In the genomic region with DNA sequence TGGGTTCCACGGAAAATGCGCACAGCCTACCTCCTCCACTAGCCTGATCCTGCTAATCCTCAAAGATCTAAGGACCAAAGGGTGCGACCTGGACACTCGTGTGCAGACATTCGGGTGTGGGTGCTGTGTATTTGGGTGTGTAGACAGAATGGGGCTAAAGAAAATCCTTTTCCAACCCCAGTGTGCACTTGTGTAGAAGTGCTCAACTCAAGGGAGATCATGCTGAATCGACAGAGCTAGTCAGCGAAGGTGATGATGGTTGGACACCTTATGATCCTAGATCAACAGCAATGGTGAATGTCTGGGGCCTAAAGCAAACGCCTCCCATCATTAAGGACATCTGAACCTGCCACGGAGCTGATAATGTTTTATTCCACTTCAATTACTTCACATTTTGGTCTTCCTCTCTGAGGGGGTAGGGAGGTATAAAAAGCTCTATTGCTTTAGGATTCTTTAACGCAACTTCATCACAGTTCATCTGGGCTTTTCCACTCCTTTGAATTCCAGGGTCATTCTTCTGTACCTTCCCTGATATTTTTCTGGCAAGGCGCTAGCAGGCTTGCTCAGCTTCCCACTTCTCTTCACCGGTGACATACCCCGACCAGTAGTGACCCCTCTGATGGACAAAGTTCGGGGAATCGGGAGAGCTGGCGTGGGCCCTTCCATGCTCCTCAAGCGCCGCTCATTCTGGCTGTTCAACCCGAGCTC, we compare ENCODE assay signal across 8 mouse cellular contexts. TPM values are rescaled to one million over a fixed set of nuclear protein-coding genes. Genes with fewer than 3 reads are reported as not detected.
DNase-seq lines count a peak whose midpoint lies in the region; ATAC-seq and TF ChIP-seq lines count a peak whose summit lies in the region.

No protein-coding gene starts in this region.

- peak overlapping the region; percentile 85 for H3K4me3 ChIP-seq in layer of hippocampus, adult 2 months
- peak overlapping the region; percentile 66 for H3K4me3 ChIP-seq in hindbrain, embryonic 16.5 days (ENCODE audit: low read length)
- peak overlapping the region; percentile 81 for H3K4me3 ChIP-seq in myocyte

- TF ChIP-seq CTCF in layer of hippocampus, adult 2 months (conservative IDR thresholded peaks at IDR 0.05), result no peak

- H3K27ac ChIP-seq in layer of hippocampus, adult 2 months, result peak overlapping the region; percentile 86
- peak overlapping the region; percentile 93 for H3K27ac ChIP-seq in hindbrain, embryonic 16.5 days (ENCODE audit: low read depth, low read length)

- peak overlapping the region; percentile 24 for H3ac ChIP-seq in myocyte (ENCODE audit: control insufficient read depth, insufficient read length)

- peaks cover 11% of the 10 kb centered on the region for H3K4me1 ChIP-seq in hindbrain, embryonic 16.5 days (ENCODE audit: control insufficient read depth, insufficient read depth, low read depth, low read length)

- H3K36me3 ChIP-seq in hindbrain, embryonic 16.5 days (ENCODE audit: control insufficient read depth, insufficient read depth, low read length), result no peaks in the 10 kb centered on the region
- peaks cover 3% of the 10 kb centered on the region for H3K36me3 ChIP-seq in myocyte (ENCODE audit: control insufficient read depth, insufficient read depth)

- no peak for TF ChIP-seq POLR2A in myocyte (IDR thresholded peaks at IDR 0.05; ENCODE audit: insufficient read length, low read depth)

- peak overlapping the region; percentile 88 for H3K9ac ChIP-seq in hindbrain, embryonic 16.5 days (ENCODE audit: low read depth, low read length)

- H3K27me3 ChIP-seq in hindbrain, embryonic 16.5 days (replicated peaks; ENCODE audit: control insufficient read depth, insufficient read depth, low read length), result no peaks in the 10 kb centered on the region
- no peaks in the 10 kb centered on the region for H3K27me3 ChIP-seq in myocyte (ENCODE audit: control insufficient read depth, insufficient read depth, insufficient read length)

- no peak for DNase-seq in layer of hippocampus, adult 2 months (ENCODE audit: low spot score in 2 of 2)
- no peak for DNase-seq in layer of hippocampus, adult 8-10 months (ENCODE audit: low spot score in 2 of 2)
- peak; percentile 11 for DNase-seq in c-Kit-positive CD71-positive TER-119-positive erythroid progenitor cells, embryonic 14.5 days (ENCODE audit: low spot score)
- no peak for DNase-seq in cerebellum, postnatal 10 days
- DNase-seq in urinary bladder, adult 2 months (ENCODE audit: low spot score), result no peak

- no peak for ATAC-seq in hindbrain, embryonic 16.5 days
- no peak; the same call in 1 of the 2 replicates for ATAC-seq in cerebellum, adult (ENCODE audit: insufficient number of reproducible peaks, low FRiP score, low TSS enrichment)

- H3K4me2 ChIP-seq in hindbrain, embryonic 16.5 days (ENCODE audit: low read length), result peak overlapping the region; percentile 89
- H3K4me2 ChIP-seq in myocyte (ENCODE audit: low read depth), result peak overlapping the region; percentile 93

- 24% methylated on average over 19 of the region's 19 CpGs for WGBS in hindbrain, embryonic 16.5 days

- H3K9me3 ChIP-seq in hindbrain, embryonic 16.5 days (ENCODE audit: control insufficient read depth, low read length), result no peaks in the 10 kb centered on the region

- H3K79me2 ChIP-seq in myocyte (ENCODE audit: control insufficient read depth, insufficient read depth), result peaks cover 35% of the 10 kb centered on the region

TF ChIP-seq in myocyte, 11 proteins besides CTCF, POLR2A, EP300 and RAD21:
- TF ChIP-seq CEBPB (IDR thresholded peaks at IDR 0.05; ENCODE audit: insufficient read depth, poor library complexity, severe bottlenecking), result no peak
- TF ChIP-seq POLR2AphosphoS2 (IDR thresholded peaks at IDR 0.05; ENCODE audit: insufficient read length, low read depth), result no peak
- no peak for TF ChIP-seq E2F4 (IDR thresholded peaks at IDR 0.05; ENCODE audit: insufficient read depth)
- no peak for TF ChIP-seq MYOG (IDR thresholded peaks at IDR 0.05; ENCODE audit: control insufficient read depth in 1 of 3, insufficient read depth in 1 of 3, insufficient read length in 2 of 3, low read depth in 2 of 3)
- TF ChIP-seq TCF3 (IDR thresholded peaks at IDR 0.05; ENCODE audit: insufficient read length, low read depth), result no peak
- TF ChIP-seq SRF (IDR thresholded peaks at IDR 0.05; ENCODE audit: control insufficient read depth, insufficient read length, low read depth), result no peak
- TF ChIP-seq USF1 (IDR thresholded peaks at IDR 0.05; ENCODE audit: low read depth), result no peak
- no peak for TF ChIP-seq MYOD1 (IDR thresholded peaks at IDR 0.05; ENCODE audit: control insufficient read depth in 1 of 3, insufficient read length in 2 of 3, low read depth in 2 of 3)
- no peak for TF ChIP-seq MAX (IDR thresholded peaks at IDR 0.05; ENCODE audit: low read depth)
- TF ChIP-seq REST (IDR thresholded peaks at IDR 0.05; ENCODE audit: insufficient read depth, insufficient read length), result no peak
- TF ChIP-seq TCF12 (IDR thresholded peaks at IDR 0.05; ENCODE audit: insufficient read depth, poor library complexity, severe bottlenecking), result no peak

RNA-seq across cellular contexts. Expression of a gene that starts 1.3 kb away (rescaled TPM):
- not detected for total RNA-seq in layer of hippocampus, adult 2 months (2021)
- under 1 TPM in 1 of 4 experiments, not detected in 3; 0.25 TPM for total RNA-seq in layer of hippocampus, adult 8-10 months (2022)
- polyA plus RNA-seq in hindbrain, embryonic 16.5 days (2015; fragmentation: Nextera tagmentation; extraction: Ambion mirVana), result 0.72 and 1.1 TPM in 2 replicates
- polyA plus RNA-seq in myocyte (2012; fragmentation: generic; extraction: Trizol), result 3.2 TPM
- polyA plus RNA-seq in urinary bladder, adult 2 months (2012; rRNA removed), result 0.66 and 0.94 TPM in 2 replicates

RNA-seq across cellular contexts. Expression of a gene that starts 19.7 kb away (rescaled TPM):
- total RNA-seq in layer of hippocampus, adult 2 months (2021), result 1 to 10 TPM; 4.9 to 5.3 TPM
- total RNA-seq in layer of hippocampus, adult 8-10 months (2022), result 1 to 10 TPM; 3.8 to 5.8 (median 5.5) TPM
- polyA plus RNA-seq in hindbrain, embryonic 16.5 days (2015; fragmentation: Nextera tagmentation; extraction: Ambion mirVana), result 4.9 and 5.6 TPM in 2 replicates
- polyA plus RNA-seq in myocyte (2012; fragmentation: generic; extraction: Trizol), result 14.6 TPM
- polyA plus RNA-seq in urinary bladder, adult 2 months (2012; rRNA removed), result 8.4 and 10.3 TPM in 2 replicates
